Mouse (Mus musculus) forelimb bud, embryonic 11.5 days (tissue): ENCODE results near the gene Snap25.

Experiments used
- DNase-seq: peaks from one replicate; pipeline ENCODE4 v3.0.0-alpha.2; 2012; ENCODE audit warnings: low read depth, low spot score

Snap25 gene

DNA sequence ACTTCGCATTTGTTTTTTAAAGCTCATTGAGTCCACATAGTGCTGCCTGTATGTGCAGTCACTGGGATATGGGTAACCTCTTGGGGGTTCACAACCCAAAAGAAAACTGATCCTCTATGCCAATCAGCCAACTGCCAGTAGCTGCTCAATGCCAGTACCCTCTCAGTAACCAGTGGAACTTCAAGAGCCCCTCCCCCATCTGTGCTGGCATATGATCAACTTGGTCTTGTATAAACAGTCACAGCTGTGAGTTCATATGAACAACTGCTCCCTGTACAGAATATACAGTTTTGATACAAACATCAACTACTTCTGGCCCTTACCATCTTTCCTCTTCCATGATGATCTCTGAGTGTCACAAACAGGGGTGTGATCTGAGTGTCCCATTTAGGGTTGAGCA is 98.1 kb downstream of the Snap25 start:
- DNase-seq, result no peak

DNA sequence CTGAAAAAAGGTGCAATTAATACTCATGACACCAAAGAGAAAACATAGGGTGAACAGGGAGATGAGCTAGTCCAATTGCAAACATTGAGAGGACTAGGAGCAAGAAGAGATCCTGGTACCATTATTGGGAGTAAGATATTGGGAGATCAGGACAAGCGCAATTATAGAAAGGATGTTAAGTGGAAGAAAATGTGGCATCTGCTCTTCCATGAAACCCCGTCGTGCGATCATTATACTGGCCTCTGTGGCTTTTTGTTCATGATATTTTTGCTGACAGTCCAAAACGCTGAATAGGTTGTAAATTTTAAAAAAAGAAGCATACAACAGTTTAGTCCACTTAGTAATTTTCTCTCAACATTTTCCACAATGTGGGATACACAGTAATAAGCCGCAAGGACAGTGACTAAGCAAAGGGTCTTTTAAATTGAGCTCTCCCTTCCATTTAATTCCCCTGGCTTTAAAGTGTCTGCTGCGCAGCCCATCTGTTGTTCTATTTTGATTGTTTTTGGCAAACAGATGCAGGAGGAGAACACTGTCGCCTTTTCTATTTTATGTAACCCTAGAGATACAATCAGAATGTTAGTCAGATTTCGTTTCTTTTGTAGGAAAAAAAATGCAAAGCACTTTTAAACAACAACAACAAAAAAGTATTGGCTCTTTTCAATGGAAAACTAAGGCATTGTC is 103.6 kb downstream of the Snap25 start:
- DNase-seq, result no peak

DNA sequence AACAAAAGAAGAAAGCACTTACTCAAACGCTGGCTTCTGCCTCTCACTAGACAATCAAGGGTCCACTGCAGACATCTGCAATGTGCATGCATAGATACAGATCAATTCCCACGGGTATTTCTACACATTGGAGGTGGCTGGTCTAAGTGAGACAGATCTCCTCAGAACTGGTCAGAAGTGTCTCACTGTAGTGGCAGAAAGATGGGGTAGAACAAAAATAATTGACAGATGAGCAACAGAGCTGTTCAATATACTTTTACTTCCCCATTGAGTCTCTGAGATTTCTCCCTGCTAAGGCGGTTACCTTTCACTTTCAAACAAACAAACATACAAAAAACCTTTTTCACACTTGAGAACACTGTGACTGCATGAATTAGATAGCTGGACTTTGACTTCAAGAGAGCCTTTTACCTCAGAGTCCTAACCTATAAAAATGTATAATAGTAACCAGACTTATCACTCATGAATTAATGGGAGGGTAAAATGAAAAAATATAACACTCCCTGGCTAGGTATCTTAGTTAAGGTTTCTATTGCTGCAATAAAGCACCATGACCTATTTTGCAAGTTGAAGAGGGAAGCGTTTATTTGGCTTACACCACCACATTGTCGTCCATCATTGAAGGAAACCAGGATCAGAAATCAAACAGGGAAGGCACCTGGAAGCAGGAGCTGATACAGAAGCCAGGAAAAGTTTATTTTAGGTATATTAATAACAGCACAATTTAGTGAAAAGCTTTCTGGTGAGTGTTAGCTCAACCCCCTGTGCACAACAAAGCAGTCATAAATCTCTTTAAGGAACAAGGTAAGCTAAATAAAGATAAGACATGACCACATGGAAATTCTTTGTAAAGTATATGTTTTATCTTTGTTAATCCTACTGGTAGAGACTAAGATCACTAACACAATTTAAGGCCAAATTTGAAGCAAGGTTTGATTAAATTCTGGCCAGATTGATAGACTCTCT is 110.8 kb downstream of the Snap25 start:
- no peak for DNase-seq

DNA sequence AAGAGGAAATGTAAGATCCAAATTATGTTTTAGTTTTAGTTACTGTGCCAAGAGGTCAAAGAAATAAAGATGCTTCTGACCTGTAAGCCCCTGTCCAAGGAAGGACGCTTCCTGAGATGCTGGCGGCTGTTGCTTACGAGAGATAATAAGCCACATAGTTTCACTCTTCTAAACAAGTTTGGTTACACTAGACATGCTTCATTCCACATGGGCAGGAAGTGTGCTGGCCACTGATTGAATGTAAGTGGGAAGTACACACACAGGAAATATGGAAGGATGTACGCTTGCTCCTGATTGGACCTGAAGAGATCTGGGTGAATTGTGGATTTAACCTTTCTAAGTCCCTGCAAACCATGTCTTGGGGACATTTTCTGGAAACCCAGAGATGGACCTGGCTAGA is 114.4 kb downstream of the Snap25 start:
- DNase-seq, result no peak
